Mouse (Mus musculus) heart, postnatal 0 days (tissue): ENCODE results near the gene Fgfr2.

Source experiments
- CTCF ChIP-seq: IDR thresholded peaks from 2 replicates; pipeline ENCODE4 v1.5.1; 2016; ENCODE audit warnings: antibody characterized with exemption, control low read depth, low read depth
- EP300 ChIP-seq: IDR thresholded peaks from 2 replicates; pipeline ENCODE4 v1.6.1; 2016; ENCODE audit warnings: antibody characterized with exemption, low read depth

DNA sequence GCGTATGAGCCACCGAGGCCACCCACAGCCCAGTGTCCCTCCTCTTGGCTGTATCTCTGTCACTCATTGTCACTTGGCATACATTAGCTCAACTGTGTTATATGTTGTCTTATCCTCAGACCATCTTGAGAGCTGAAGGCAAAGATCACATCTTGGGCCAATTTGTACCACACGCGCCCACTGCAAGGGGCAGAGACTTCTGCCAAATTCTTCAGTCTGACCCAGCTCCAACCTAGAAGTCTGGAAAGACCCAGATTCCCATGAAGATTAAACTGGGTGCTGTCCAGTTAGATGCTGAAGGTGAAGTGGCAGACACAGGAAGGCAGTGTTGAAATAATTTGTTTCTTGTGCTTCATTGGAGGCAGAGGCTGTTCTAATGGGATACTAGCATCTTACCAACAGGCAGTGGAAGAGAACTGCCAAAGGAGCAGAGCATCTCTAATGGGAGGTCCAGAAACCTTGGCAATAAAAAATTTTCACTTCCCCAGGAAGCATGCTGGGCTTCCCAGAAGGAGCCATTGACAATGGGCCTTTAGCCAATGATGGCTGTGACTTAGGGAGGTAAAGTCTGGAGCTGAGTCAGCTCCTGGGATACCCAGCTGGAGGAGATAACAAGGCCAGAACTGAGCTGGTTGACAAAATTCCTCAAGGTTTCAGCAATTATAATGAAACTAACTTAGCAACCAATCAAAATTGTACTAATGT is 514.7 kb downstream of the Fgfr2 start:
- no peak for TF ChIP-seq CTCF
- no peak for TF ChIP-seq EP300
